Mouse (Mus musculus): ENCODE data around the gene Trpv4.

Gene Trpv4

GRCm38 (mm10) chr5:114590043-114590913, 67.9 kb downstream of the Trpv4 start:
- no peak for DNase-seq (ENCODE audit: low spot score in 2 of 2)

GRCm38 (mm10) chr5:114589454-114589853, 68.8 kb downstream of the Trpv4 start:
- DNase-seq (ENCODE audit: low spot score in 2 of 2): no peak

- no peak for DNase-seq (ENCODE audit: low spot score in 2 of 2)
These were observed 69.2 kb downstream of the Trpv4 start for GRCm38 (mm10) chr5:114589026-114589425.

GRCm38 (mm10) chr5:114588416-114588815, 69.8 kb downstream of the Trpv4 start:
- no peak for DNase-seq (ENCODE audit: low spot score in 2 of 2)

GRCm38 (mm10) chr5:114587908-114588307, 70.3 kb downstream of the Trpv4 start:
- no peak for DNase-seq (ENCODE audit: low spot score in 2 of 2)

- no peak for DNase-seq (ENCODE audit: low spot score in 2 of 2)
These were observed 72.5 kb downstream of the Trpv4 start for GRCm38 (mm10) chr5:114585682-114586081.

- DNase-seq (ENCODE audit: low spot score in 2 of 2): no peak
These were observed 73.7 kb downstream of the Trpv4 start for GRCm38 (mm10) chr5:114584293-114585104.

- no peak for DNase-seq (ENCODE audit: low spot score in 2 of 2)
These were observed 74.6 kb downstream of the Trpv4 start for GRCm38 (mm10) chr5:114583490-114584175.

- no peak for DNase-seq (ENCODE audit: low spot score in 2 of 2)
These were observed 75.2 kb downstream of the Trpv4 start for GRCm38 (mm10) chr5:114583046-114583445.

GRCm38 (mm10) chr5:114581486-114581885, 76.7 kb downstream of the Trpv4 start:
- no peak for DNase-seq (ENCODE audit: low spot score in 2 of 2)

GRCm38 (mm10) chr5:114579714-114580357, 78.4 kb downstream of the Trpv4 start:
- DNase-seq (ENCODE audit: low spot score in 2 of 2): peak; percentile 62 to 65

- DNase-seq (ENCODE audit: low spot score in 2 of 2): no peak
These were observed 79.9 kb downstream of the Trpv4 start for GRCm38 (mm10) chr5:114578361-114578760.

- DNase-seq (ENCODE audit: low spot score in 2 of 2): peak in 1 of 2 experiments; percentile 59
These were observed 82.1 kb downstream of the Trpv4 start for GRCm38 (mm10) chr5:114575986-114576605.

- no peak for DNase-seq (ENCODE audit: low spot score in 2 of 2)
These were observed 82.7 kb downstream of the Trpv4 start for GRCm38 (mm10) chr5:114575530-114575929.

GRCm38 (mm10) chr5:114575010-114575409, 83.2 kb downstream of the Trpv4 start:
- DNase-seq (ENCODE audit: low spot score in 2 of 2): no peak

- no peak for DNase-seq (ENCODE audit: low spot score in 2 of 2)
These were observed 84.1 kb downstream of the Trpv4 start for GRCm38 (mm10) chr5:114573920-114574628.

GRCm38 (mm10) chr5:114572997-114573396, 85.2 kb downstream of the Trpv4 start:
- DNase-seq (ENCODE audit: low spot score in 2 of 2): no peak

Measured in left cerebral cortex, adult 9 months (tissue).